Mouse (Mus musculus): ENCODE measurements at regions not wholly inside any gene's neighbourhood (a gene's known extent, or its start where the extent isn't known, plus 50 kb on each side); places are given as distances from the start of the nearest gene placed in this dataset.

DNA sequence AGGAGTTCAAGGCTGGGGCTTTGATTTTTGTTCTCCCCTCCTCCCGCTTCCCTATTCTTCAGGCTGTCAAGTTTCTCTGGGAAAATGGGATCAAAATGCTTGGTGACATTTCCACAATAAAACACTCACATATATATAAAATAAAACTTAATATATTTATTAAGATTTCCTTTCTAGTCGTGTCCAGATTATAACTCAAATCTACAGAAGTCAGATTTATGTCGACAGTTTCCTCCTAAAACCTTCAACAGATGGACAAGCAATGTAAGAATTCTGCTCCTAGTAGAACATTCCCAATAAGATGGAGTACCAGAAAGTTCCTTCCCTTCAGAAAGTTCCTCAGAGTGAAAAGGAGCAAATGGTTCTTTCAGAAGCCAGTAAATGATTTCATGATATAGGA is 235.4 kb upstream of the Gm37988 start:
- TF ChIP-seq POLR2A (IDR thresholded peaks at IDR 0.05; ENCODE audit: borderline replicate concordance, insufficient read depth, low read length) (no peak), CTCF (IDR thresholded peaks at IDR 0.05; ENCODE audit: borderline replicate concordance, insufficient read depth, low read depth, low read length) (no peak)
